Mouse (Mus musculus) lung, embryonic 14.5 days (tissue): ENCODE measurements around the gene Prex1. TPM values are rescaled to one million over a fixed set of nuclear protein-coding genes. Genes with fewer than 3 reads are reported as not detected.
A peak's percentile ranks its signal among the peaks of the same experiment; 100 is the strongest.

Source experiments
- ATAC-seq: fragments of 200-750 bp; cut with Nextera tagmentation; 2 replicates; pipeline ENCODE4 v1.8.0; 2017; ENCODE audit warnings: mild to moderate bottlenecking, moderate TSS enrichment, moderate library complexity; ENCODE audit not compliant: insufficient read depth
- DNase-seq: peaks from one replicate; pipeline ENCODE4 v3.0.0-alpha.2; 2015
- H3K27ac ChIP-seq: fragments of 300-500 bp; sonication (generic); 2 replicates; pipeline ENCODE4 v1.5.1; 2014; ENCODE audit warnings: low read depth, mild to moderate bottlenecking, moderate library complexity
- H3K27me3 ChIP-seq: fragments of 300-500 bp; sonication (generic); 2 replicates; pipeline ENCODE4 v1.6.1; 2014; ENCODE audit warnings: low read length, control low read depth; ENCODE audit not compliant: insufficient read depth
- H3K36me3 ChIP-seq: fragments of 300-500 bp; sonication (generic); 2 replicates; pipeline ENCODE4 v1.6.1; 2014; ENCODE audit warnings: control low read depth; ENCODE audit not compliant: insufficient read depth
- H3K4me1 ChIP-seq: fragments of 300-500 bp; sonication (generic); 2 replicates; pipeline ENCODE4 v1.6.1; 2014; ENCODE audit warnings: antibody characterized with exemption, control low read depth; ENCODE audit not compliant: insufficient read depth
- H3K4me2 ChIP-seq: fragments of 300-500 bp; sonication (generic); 2 replicates; pipeline ENCODE4 v1.6.1; 2014; ENCODE audit warnings: mild to moderate bottlenecking
- H3K4me3 ChIP-seq: fragments of 300-500 bp; sonication (generic); 2 replicates; pipeline ENCODE4 v1.5.1; 2014; ENCODE audit warnings: low read depth, low read length
- H3K9ac ChIP-seq: fragments of 300-500 bp; sonication (generic); 2 replicates; pipeline ENCODE4 v1.6.1; 2014
- H3K9me3 ChIP-seq: fragments of 300-500 bp; sonication (generic); 2 replicates; pipeline ENCODE4 v1.6.1; 2016; ENCODE audit warnings: low read depth, low read length, control low read depth
- CTCF ChIP-seq: IDR thresholded peaks from 2 replicates; pipeline ENCODE4 v1.5.1; 2016; ENCODE audit warnings: antibody characterized with exemption, low read depth
- WGBS: fragments of 180-500 bp; shearing (Covaris S2); extraction: QIAGEN DNeasy Blood & Tissue Kit; methylation state at CpG from one replicate; pipeline ENCODE4 v1.1.7; 2014; 5-methylcytosine and 5-hydroxymethylcytosine counted together
- polyA plus RNA-seq: library from polyadenylated mRNA; unstranded; fragments of >200 nt; fragmentation: Nextera tagmentation; extraction: Ambion mirVana; gene quantifications from 2 replicates; pipeline ENCODE4 v1.2.1, GENCODE M21; 2014

The Prex1 gene
- polyA plus RNA-seq, 1 experiment from 2014 or later = 12.9 TPM

DNA sequence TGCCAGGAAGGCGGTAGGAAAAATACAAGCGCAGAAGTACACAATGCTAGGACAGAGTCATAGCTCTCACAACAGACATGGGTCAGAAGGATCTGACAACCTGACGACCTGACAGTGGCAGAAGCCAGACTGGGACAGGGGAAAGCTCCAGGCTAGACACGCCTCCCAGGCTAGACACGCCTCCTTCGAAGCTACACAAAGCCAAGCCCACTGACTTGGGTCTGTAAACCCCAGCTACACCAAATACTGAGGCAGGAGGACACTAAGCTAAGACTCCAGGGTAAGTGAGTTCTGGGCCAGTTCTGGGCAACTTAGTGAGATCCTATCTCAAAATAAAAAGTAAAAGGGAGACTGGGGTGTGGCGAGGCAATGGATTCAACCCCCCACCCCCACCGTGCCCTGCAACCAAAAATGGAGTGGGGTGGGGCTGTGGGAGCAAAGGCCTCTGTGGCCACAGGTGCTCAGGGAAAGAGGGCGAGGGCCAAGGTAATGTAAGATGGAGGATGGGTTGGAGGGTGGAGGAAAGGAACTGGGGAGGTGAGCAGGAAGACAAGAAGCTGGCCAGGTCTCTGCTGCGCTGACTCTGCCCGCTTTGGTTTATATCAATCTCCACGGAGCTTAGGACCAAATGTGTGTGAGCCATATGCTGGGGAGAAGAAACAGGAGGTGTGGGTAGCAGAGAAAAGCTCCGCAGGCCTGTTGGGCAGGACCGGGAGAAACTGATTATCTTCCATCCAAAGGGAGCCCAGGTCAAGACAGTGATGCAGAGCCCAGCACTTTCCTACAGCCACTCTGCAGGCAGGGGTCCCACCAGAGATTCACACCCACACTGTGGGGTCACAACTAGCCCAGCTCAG lies 37.8 kb downstream of the Prex1 start:
- no peaks in the 10 kb centered on the region for H3K36me3 ChIP-seq
- no peak for TF ChIP-seq CTCF
- DNase-seq (peak; percentile 34), ATAC-seq (no peak)
- H3K27ac ChIP-seq = no peak overlapping the region
- 0 out of 2 replicates have a peak, but pooled peaks cover 3% of the 10 kb centered on the region for H3K4me1 ChIP-seq
- no peak overlapping the region for H3K4me2 ChIP-seq
- no peak overlapping the region for H3K4me3 ChIP-seq
- no peaks in the 10 kb centered on the region for H3K27me3 ChIP-seq
- no peak overlapping the region for H3K9ac ChIP-seq
- WGBS = 47% methylated on average over 14 of the region's 14 CpGs
- H3K9me3 ChIP-seq = no peaks in the 10 kb centered on the region

DNA sequence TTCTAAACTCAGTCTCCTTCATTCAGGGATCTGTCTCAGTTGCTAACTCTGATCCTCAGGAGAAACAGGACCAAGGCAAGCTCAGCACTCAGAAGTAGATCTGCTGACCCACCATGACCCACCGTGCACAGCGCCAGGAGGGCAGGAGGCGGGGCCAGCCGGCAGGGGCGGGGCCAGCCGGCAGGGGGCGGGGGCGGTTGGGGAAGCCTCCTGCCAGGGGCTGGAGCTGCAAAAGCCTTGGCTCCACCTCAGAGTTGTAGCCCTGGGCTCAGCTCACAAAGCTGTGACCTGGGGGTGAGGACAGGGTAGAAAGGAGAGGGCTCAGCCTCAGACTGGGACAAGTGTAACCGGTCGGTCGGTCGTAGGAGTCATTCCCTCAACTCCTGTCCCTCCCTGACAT lies 38.9 kb downstream of the Prex1 start:
- WGBS = 11% methylated on average over 12 of the region's 12 CpGs
- H3K27me3 ChIP-seq = no peaks in the 10 kb centered on the region
- TF ChIP-seq CTCF = no peak
- H3K4me2 ChIP-seq = no peak overlapping the region
- H3K9ac ChIP-seq = no peak overlapping the region
- no peaks in the 10 kb centered on the region for H3K9me3 ChIP-seq
- no peaks in the 10 kb centered on the region for H3K36me3 ChIP-seq
- DNase-seq (no peak), ATAC-seq (peak; percentile 30; the same call in 1 of the 2 replicates)
- H3K4me3 ChIP-seq = no peak overlapping the region
- H3K27ac ChIP-seq = no peak overlapping the region
- 0 out of 2 replicates have a peak, but pooled peaks cover 3% of the 10 kb centered on the region for H3K4me1 ChIP-seq

DNA sequence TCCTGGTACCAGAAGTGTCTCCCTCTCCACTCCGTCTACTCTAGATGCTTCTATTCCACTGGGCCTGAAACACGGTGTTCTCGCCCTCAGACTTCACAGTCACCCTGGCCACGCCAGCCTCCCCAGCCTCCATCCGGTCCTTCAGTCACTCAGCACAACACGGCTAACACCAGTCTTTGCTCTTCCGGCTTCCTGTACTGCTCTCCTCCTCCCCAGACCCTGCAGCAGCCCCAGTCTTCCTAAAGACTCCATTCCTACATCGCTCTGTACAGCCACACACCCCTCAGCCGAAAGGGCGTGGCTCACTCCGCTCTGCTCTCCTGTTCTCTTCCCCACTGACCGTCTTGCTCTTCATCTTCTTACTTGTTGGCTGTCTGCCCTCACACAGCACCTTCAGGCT lies 39.7 kb downstream of the Prex1 start:
- ATAC-seq (no peak), DNase-seq (no peak)
- H3K4me3 ChIP-seq = no peak overlapping the region
- no peak overlapping the region for H3K4me2 ChIP-seq
- no peaks in the 10 kb centered on the region for H3K27me3 ChIP-seq
- WGBS = 68% methylated on average over 12 of the region's 12 CpGs
- no peaks in the 10 kb centered on the region for H3K36me3 ChIP-seq
- H3K9me3 ChIP-seq = no peaks in the 10 kb centered on the region
- no peak overlapping the region for H3K27ac ChIP-seq
- TF ChIP-seq CTCF = no peak
- H3K4me1 ChIP-seq = 0 out of 2 replicates have a peak, but pooled peaks cover 3% of the 10 kb centered on the region
- H3K9ac ChIP-seq = no peak overlapping the region

DNA sequence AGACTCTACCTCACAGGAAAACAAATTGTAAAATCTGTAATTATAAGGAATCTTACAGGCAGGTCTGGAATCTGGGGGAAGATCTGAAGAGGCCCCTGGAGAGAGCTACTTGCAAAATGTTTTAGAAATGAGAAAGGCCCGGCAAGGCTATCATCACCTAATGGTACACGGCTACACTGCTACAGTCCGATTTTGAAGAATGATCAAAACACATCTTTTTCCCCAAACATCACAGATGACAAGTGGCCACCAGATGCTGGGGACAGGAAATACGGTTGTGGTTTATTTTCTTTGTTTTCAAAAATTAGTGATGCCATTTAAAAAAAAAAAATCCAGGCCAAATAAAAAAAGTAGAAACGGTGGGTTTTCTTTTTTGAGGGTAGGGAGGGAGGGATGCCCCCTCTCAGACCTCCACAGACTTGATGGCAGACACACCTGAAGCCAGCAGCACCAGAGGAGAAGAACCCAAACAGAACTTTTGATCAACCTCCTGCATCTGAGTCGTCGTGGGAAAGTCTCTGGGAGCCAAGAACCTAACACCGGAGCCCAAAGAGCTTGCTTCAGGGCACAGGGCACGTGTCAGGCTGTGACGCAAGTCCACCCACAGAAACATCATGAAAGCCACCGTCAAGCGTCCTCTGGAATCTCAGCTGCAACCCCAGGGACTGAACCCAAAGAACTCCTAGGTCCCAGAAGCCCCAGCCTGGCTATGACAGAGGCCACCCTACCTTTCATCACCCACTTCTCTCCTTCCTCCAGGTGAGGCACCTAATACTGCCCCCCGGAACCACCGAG lies 41.3 kb downstream of the Prex1 start:
- 71% methylated on average over 14 of the region's 14 CpGs for WGBS
- H3K27ac ChIP-seq = no peak overlapping the region
- H3K4me3 ChIP-seq = no peak overlapping the region

DNA sequence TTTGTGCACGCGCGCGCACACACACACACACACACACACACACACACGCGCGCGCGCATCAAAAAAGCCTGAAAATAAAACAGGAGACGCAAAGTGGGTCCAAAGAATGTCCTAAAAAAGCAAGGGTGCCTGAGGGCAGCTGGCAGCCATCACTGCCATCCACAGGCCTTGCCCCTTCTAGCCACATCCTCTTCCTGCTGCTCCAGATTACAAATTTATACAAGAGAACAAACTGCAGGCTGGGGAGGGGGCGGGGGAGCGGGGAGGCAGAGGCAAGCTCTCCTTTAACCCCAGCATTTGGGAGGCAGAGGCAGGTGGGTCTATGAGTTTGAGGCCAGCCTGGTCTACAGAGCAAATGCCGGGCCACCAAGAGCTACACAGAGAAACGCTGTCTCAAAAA lies 42.0 kb downstream of the Prex1 start:
- Histone ChIP-seq H3K27ac (no peak overlapping the region), H3K4me2 (no peak overlapping the region), H3K36me3 (no peaks in the 10 kb centered on the region), H3K9ac (no peak overlapping the region), H3K9me3 (no peaks in the 10 kb centered on the region), H3K4me3 (no peak overlapping the region), H3K4me1 (0 out of 2 replicates have a peak, but pooled peaks cover 3% of the 10 kb centered on the region), H3K27me3 (no peaks in the 10 kb centered on the region)
- WGBS = 89% methylated on average over 14 of the region's 14 CpGs
- TF ChIP-seq CTCF = no peak
- DNase-seq = no peak
- no peak for ATAC-seq

More for the DNA sequence above, 41.3 kb downstream of the Prex1 start:
- H3K36me3 ChIP-seq = no peaks in the 10 kb centered on the region
- DNase-seq = no peak
- no peak for ATAC-seq
- no peak overlapping the region for H3K9ac ChIP-seq
- no peaks in the 10 kb centered on the region for H3K9me3 ChIP-seq
- H3K27me3 ChIP-seq = no peaks in the 10 kb centered on the region
- TF ChIP-seq CTCF = no peak
- no peak overlapping the region for H3K4me2 ChIP-seq
- 0 out of 2 replicates have a peak, but pooled peaks cover 3% of the 10 kb centered on the region for H3K4me1 ChIP-seq

DNA sequence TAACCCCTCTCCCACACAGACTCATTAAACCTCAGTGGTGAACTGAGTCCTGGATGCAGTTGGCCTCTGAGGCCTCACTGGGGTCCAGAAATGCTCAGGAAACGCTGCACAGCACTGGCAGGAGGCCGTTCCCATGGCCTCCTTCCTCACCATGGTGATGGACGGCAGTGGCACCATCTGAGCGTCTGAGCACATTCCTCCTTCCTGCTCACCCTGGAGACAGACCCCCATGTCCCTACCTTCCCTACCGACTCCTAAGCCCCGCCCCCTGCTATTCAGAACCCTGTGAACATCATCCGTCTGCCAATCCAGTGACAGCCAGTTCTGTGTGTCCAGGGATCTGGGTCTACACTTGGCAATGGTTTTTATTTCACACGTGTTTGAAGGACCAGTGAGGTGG lies 42.6 kb downstream of the Prex1 start:
- Histone ChIP-seq H3K9me3 (no peaks in the 10 kb centered on the region), H3K4me2 (no peak overlapping the region), H3K9ac (no peak overlapping the region), H3K4me3 (no peak overlapping the region), H3K27me3 (no peaks in the 10 kb centered on the region), H3K27ac (no peak overlapping the region), H3K36me3 (no peaks in the 10 kb centered on the region), H3K4me1 (0 out of 2 replicates have a peak, but pooled peaks cover 3% of the 10 kb centered on the region)
- TF ChIP-seq CTCF = no peak
- WGBS = 22% methylated on average over 8 of the region's 8 CpGs
- ATAC-seq = no peak
- DNase-seq = no peak

DNA sequence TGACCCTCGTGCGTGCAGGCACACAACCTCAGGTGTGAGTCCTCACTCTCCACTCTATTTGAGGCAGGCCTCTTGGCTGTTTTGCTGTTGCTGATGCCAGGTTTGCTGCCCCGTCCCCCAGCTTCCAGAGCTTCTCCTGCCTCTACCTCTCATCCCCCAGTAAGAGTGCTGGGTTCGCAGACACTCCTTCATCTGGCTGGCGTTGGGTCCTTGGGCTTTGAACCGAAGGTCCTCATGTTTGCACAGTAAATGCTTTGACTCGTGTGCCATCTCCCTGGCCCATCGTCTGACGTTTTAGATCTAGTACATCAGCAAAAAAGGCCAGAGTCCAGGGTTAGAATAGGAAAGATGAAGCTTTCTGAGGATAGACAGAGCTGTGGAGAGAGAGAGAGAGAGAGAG lies 43.7 kb downstream of the Prex1 start:
- no peaks in the 10 kb centered on the region for H3K9me3 ChIP-seq
- no peak overlapping the region for H3K4me2 ChIP-seq
- no peak overlapping the region for H3K4me3 ChIP-seq
- TF ChIP-seq CTCF = no peak
- H3K27ac ChIP-seq = no peak overlapping the region
- ATAC-seq (no peak), DNase-seq (no peak)
- H3K27me3 ChIP-seq = no peaks in the 10 kb centered on the region
- WGBS = 64% methylated on average over 9 of the region's 9 CpGs
- H3K4me1 ChIP-seq = 0 out of 2 replicates have a peak, but pooled peaks cover 3% of the 10 kb centered on the region
- no peaks in the 10 kb centered on the region for H3K36me3 ChIP-seq
- H3K9ac ChIP-seq = no peak overlapping the region
